Mouse (Mus musculus): Measurements from ENCODE around the gene Nolc1.
A peak's percentile ranks its signal among the peaks of the same experiment; 100 is the strongest.

- TF ChIP-seq CTCF (IDR thresholded peaks at IDR 0.05) (peak; percentile 86), EP300 (IDR thresholded peaks at IDR 0.05; ENCODE audit: insufficient read depth, low read depth, low read length) (no peak)
These were observed 10.7 kb downstream of the Nolc1 start for GRCm38 (mm10) chr19:46086337-46086736.
